Mouse (Mus musculus): ENCODE measurements around the gene Pcare.
"Not testable (repeated sequence)": the region's sequence is repeated elsewhere in the genome, so short reads cannot be mapped to it uniquely, and the experiment has no call there.

The Pcare gene

DNA sequence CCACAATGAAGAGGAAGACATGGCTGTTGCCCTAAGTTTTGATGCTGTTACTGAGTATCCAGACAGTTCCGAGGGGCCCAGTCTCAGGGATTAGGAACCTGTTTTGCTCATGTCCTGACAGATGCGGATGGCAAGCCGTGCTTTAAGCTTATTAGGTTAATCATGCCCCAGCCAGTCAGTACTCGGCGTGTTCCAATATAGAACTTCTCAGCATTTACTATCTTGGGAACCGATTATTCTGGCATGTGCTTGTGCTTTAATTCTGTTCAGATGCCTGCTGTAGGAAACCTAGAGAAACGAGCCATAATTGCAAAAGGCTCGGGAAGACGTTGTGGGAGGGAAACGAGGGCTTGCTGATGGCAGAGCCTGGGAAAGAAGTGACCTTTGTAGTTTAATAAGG, at the start of gene Pcare:
Pcare (minus strand) TSS at position 64 of the 400 bp plus-strand sequence.
- no peak for DNase-seq (ENCODE audit: low read depth, low spot score)

DNA sequence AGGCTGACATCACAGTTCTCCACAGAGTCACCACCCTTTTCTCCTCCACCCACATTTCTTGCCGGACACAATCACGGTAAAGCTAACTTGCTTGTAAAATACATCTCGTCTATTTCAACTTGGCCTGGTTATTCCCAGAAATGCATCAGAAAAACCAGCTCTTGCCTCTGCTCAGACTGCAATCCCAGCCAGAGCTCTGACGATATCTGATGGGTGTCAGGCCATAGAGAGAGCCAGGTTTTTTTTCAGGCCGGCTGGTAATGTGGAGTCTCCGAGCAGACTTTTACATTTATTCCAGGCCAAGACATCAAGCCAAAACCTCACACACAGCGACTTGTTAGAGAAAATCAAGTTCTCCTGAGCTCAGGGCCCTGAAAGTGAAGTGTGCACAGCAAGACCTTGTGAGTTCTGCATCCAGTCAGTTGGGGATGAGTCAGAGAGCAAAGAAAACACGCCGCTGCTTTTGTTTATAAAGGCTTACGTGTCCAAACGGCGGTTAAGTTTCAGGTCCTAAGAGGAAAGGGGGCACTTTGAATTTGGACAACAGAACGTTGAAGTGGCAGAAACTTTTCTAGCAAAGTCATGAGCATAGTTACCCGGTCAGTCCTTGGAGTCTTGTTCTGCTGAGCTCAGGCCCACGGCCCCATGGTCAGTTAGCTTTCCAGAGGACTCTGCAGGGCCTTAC, 43.0 kb upstream of the Pcare start:
- no peak for DNase-seq (ENCODE audit: low read depth, low spot score)

DNA sequence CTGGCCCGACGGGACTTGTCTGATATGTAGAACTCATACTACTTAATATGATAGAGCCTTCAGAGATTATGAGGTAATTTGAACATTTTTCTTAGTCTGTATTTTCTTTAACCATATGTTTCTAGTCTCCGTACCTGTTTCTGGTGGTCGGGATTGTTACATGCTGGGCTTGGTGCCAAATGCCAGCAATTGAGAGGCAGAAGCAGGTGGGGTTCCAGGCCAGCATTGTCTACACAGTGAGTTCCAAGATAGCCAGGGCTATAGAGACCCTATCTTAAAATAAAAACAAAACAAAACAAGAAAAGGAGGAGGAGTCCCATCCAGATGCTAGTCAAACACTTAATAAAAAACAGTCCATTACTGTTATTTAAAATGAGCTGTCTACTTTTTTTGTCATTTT, 38.9 kb upstream of the Pcare start:
- DNase-seq (ENCODE audit: low read depth, low spot score): no peak

DNA sequence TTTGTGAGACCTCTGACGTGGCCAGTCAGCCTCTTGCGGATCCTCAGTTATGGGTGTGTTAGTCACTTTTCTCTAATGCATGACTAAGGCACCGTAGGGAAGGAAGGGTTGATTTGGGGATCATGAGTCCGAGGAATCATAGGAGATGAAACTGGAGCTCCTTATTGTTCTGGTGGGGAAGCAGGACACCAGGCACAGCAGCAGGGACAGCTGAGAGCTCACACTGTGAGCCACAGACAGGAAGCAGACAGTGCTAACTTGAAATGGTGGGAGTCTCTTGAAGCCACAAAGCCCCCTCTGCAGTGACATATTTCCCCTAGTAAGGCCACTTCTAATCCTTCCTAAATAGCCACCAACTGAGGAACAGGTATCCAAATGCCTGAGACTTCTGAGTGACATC, 38.4 kb upstream of the Pcare start:
- no peak for DNase-seq (ENCODE audit: low read depth, low spot score)

DNA sequence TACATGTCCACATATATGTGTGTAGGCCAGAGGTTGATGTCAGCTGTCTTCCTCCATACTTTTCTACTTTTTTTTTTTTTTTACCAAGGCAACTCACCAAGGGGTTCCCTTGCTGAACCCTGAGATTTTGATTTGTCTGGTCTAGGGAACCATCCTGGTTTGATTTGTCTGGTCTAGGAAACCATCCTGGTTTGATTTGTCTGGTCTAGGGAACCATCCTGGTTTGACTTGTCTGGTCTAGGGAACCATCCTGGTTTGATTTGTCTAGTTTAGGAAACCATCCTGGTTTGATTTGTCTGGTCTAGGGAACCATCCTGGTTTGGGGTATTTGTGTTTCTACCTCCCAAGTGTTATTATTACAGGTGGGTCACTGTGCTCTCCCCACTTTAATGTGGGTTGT, 33.8 kb upstream of the Pcare start:
- no peak for DNase-seq (ENCODE audit: low read depth, low spot score)

DNA sequence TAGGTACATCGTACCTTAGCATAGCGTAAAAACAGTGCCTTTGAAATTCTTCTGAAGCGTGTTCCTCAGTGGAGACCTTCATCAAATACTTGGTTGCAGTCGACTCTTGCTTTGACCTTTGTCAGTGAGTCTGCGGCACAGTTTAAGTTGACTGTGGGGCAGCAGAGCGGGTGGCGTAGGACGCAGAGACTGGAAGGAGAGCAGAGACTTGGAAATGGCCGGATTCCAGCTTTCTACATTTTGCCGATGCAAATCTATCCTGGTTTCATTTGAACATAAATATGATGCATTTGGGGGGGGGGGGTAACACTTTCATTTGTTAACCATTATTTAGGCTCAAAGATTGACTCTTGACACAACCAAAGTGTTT, 30.7 kb upstream of the Pcare start:
- DNase-seq (ENCODE audit: low read depth, low spot score): no peak

DNA sequence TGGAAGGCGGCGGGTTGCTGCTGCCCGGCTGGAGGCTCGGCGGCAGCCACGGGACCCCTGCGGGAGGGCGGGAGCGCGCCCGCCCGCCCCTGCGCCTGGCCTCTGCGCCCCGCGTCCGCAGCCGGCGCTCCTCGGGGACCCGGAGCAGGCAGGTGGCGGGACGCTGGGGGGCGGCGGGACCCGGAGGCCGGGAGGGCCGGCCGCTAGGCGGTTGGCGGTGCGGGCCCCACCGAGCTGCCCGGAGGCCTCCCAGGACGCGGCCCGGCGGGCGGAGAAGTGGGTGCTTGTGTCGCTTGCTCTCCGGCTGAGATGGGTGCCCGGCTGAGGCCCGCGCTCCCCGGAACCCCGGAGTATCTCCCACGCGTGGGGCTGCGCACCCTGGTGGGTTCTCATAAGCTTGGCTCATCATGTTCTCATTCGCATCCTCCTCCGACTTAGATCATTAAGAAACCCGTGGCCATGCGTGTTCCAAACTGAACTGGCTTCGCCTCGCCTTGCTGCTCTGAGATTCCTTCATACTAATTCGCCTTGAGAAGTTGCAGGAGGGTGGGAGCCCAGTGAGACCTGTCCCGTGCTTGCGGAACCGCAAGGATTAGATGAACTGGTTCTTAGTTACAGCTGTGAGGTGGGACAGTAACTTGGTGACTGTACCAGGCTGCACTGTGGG, 30.1 kb upstream of the Pcare start:
- DNase-seq (ENCODE audit: low read depth, low spot score): no peak

DNA sequence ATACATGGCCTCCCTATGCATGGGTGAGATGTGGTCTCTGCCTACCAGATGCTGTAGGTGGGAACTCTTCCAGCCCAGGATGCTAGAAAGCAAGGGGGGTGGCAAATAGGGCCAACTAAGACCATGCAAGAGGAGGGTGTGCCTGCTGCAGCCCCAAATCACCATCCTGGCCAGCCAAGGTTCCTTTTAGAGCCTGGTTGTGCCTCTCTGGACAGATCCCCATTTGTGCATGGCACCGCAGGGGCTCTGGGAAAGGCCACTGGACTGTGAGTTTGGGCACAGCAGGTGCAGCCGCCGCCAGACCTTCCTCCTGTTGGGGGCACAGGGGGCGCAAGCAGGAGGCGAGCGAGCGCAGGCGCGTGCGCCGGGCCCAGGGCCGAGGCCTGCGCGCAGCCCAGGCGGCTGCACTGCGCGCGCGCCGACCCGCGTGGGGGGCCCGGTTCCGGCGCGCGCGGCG, 29.6 kb upstream of the Pcare start:
- DNase-seq (ENCODE audit: low read depth, low spot score): no peak

DNA sequence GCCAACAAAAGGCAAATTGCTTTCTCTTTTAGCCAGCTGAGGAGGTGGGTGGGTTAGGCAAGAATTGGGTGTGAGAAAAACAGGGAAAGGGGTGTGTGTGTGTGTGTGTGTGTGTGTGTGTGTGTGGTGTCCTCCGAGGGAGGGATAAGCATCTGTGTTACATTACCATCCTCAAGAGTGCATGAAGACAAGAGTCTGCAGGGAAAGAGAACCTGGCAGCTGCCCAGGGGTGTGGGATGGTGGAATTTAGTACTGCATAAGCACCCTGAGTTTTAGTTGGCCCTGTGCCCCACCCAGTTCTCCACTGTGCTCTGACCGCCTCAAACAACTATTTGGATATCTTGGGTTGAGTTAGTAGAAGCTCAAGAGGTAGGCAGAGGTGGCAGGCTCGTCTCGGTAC, 28.3 kb upstream of the Pcare start:
- no peak for DNase-seq (ENCODE audit: low read depth, low spot score)

DNA sequence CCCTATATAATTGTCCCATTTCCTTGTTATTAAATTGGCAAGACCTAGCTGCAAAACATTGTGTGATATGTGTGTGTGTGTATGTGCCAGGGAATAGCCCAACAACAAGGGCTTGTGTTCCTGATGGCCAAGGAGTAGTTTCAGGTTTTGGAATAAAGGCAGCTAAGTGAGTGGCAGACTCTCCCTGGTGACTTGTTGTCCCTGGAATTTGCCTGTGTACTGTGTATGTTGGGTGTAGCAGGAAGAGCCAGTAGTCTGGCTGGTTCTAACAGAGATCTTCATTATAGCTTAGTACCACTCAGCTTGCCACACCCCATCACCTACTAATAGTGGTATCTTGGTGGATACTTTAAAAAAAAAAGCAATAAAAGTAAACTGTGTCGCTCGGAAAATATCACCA, 27.8 kb upstream of the Pcare start:
- no peak for DNase-seq (ENCODE audit: low read depth, low spot score)

DNA sequence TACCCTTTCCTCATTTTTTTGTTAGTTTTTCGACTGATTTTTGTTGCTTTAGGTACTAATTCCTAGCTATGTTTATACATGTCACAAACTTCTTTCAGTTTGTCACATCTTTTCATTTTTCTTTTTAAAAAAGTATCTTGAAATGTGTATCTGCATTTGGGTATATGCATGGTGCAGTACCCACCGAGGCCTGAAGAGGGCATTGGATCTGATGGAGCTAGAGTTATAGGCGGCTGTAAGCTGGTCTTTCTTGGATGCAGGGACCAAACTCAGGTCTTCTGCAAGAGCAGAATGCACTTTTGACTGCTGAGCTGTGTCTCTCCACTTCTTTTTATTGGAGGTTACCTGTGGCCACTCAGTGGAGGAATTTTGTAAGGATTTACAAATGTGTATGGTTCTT, 26.0 kb upstream of the Pcare start:
- no peak for DNase-seq (ENCODE audit: low read depth, low spot score)

DNA sequence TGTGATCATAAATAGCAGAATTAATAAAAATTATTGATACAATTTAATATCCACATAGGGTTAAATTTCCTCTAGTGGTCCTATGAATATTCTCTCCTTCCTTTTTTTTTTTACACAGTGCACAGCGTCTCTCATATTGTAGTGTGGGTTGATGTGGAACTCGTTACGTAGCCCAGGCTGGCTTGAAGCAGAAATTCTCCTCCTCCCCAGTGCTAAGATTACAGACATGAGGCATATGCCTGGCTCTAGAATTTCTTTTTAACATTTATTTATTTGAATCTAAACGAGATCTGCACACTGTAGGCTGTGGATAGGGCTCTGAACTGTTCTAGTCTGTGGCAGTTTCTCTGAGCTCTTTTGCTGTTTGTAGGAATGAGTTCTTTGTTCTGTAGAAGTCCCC, 22.6 kb upstream of the Pcare start:
- DNase-seq (ENCODE audit: low read depth, low spot score): no peak

DNA sequence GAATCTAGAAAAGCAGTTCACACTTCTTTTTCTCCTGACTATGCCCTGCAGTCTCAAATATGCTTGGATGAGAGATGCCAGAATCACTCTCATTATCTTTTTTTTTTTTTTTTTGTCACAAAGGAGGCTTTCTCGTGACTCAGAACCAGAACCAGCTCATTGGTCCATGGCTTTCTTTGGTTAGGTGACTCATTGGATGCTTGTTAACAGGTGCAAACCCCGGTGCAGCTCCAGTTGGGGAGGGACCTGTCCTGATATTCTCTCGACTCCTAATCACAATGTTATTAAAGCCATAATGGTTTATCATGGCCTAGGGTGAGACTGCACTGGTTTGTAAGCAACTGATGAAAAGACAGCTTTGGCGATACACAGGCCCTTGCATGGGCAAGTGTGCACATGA, 21.5 kb upstream of the Pcare start:
- DNase-seq (ENCODE audit: low read depth, low spot score): no peak

DNA sequence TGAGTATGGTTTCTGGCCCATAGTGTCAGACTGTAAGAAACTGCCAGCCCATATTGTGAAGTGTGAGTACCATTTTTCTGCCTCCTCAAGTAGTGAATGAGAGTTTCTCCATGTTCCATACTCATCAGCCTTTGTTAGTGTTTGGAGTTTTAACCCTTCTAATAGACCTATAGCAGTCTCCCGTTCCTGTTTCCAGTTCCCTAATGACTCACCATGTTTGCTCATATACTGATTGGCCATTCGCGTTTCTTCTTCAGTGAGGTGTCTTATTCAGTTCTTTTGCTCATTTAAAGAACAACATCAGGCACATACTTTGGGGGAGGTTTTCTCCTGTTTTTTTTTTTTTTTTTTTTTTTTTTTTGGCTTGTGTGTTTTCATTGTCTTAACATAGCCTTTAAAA, 18.0 kb upstream of the Pcare start:
- no peak for DNase-seq (ENCODE audit: low read depth, low spot score)

DNA sequence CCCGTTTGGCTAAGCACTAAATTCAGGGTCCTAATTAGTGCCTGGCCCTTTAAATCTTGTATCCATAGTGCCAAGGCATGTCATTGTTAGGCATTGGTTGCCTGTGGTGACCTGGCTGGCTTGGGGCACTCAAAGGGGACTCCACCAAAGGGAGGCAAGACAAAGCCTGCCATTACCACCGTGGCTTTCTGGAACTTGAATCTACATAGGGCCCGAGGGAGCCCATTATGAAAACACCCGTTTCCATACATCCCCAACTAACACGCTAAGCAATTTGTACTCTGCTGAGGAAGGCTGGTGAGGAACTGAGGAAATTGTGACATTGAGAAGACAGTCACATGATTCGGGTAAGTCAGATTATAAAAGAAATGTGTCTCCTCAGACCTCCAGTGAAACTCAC, 16.9 kb upstream of the Pcare start:
- no peak for DNase-seq (ENCODE audit: low read depth, low spot score)

DNA sequence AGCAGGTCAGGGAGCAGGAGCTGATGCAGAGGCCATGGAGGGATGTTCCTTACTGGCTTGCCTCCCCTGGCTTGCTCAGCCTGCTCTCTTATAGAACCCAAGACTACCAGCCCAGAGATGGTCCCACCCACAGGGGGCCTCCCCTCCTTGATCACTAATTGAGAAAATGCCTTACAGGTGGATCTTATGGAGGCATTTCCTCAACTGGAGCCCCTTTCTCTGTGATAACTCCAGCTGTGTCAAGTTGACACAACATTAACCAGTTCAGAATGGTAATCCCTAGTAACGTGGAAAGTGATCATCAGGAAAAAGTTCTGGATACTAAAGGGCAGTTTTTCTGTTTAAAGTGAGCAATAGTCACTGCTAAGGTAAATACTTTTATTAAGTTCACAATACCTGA, 15.5 kb upstream of the Pcare start, which contains the start of gene Clip4:
Clip4 (plus strand) TSS at position 301 of the 400 bp plus-strand sequence.
- DNase-seq (ENCODE audit: low read depth, low spot score): not testable (repeated sequence)

DNA sequence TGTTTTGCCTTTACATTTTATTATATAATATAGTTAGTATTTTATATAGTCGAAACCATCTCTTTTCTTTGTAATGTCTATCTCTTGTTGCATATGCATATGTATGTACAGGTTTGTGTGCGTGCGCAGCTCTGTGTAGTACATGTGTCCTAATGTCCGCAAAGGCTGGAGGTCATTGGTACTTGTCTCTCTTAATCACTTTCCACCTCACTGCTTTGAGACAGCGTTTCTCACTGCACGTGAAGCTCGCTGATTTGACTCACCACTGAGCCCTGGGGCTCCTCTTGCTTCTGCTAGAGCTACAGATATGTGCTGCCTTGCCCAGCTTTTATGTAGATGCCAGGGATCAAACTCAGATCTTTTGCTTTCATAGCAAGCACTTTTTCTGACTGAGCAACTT, 7.8 kb upstream of the Pcare start:
- DNase-seq (ENCODE audit: low read depth, low spot score): no peak

DNA sequence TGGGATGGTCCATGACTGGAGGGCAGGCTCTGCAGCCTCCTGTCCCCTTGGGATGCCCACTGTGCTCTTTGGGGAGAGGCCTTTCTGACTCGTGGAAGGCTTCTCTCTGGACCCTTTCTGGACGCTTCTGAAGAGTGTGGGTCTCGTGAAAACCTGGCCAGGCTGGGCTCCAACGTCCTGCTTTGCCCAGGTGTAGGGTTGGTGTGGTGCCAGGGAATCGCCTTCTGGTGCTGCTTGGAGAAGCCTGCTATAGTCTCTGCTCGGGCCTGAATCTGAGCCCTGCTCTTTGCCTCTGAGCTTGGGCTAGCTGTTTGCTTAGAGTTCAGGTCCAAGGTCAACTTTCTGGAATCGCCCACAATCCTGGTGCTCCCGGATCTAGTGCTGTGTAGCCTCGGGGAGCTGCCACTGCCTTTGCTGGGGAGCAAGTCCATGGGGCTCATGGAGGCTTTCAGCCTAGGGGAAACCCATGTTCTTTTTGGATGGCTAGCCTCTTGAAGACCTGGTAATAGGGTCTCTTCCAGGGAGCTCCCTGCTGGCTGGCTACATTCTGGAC, 3.0 kb downstream of the Pcare start:
- DNase-seq (ENCODE audit: low read depth, low spot score): no peak

DNA sequence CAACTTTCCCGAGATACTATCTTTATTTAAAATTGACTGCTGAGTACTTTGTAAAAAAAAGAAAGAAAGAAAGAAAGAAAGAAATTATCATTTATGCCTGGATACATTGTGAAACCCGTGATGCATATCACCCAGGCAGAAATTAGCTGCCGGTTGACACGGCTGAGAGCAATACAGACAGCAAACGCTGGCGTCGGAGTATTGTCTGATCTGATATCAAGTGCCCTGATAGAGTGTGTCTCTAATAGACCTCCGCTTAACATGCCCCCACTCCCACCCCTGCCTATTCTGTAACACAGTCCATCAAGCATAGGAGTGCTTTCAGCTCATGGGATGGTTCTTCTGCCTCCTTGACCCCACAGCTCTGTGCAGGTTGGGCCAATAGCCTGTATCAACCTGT, 5.1 kb downstream of the Pcare start:
- no peak for DNase-seq (ENCODE audit: low read depth, low spot score)

DNA sequence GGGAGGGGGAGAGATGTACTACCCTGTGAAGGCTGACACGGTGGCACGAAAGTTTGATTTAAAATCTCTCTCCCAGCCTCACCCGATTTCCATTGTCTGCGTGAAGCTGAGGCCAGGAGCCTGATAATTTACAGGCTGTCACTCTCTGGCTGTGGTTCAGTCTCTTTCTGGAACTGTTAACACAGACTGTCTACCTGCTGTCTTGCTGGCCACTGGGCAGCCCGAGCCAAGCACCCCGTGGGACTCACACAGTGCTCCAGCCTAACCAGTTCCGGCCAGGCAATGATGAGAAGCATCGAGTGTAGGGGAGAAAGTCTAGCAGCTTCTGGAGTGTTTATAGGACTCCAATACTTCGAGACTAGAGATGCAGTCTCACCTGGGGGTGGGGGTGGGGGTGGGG, 6.6 kb downstream of the Pcare start:
- DNase-seq (ENCODE audit: low read depth, low spot score): no peak

DNA sequence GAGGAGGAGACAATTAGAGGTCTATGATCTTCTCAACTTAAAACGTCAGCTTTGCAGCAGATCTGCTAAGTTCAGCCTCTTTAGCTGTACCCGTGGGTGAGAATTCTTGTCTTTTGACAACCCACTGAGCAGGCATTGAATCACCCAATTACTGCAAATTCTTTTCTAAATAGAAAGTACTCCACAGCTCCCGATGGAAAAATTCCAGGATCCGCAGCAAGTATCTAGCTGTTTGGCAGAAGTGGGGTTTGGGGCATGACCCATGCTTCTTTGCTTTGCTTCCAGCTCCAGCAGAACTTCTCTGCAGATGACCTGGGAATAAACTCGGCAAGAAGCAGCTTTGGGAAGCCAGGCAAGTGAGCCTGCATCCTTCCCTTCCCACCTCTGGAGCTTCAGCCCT, 9.8 kb downstream of the Pcare start:
- no peak for DNase-seq (ENCODE audit: low read depth, low spot score)

DNA sequence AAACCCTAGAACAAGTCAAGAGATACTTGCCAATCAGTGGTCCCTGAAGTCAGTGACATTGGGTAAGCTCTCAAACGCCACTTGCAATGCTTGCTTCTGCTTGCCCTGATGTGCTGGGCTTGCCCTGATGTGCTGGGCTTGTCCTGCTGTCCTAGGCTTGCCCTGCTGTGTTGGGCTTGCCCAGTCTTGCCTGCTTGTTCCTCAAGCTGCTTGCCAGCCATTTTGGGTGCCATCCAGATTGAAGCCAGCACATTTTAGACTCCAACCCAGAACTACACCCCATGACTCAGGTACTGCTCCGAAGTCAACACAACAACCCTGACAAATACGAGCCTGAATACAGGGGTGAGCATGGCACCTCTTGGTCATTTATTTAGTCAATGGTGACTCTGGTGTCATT, 10.5 kb downstream of the Pcare start:
- DNase-seq (ENCODE audit: low read depth, low spot score): no peak

DNA sequence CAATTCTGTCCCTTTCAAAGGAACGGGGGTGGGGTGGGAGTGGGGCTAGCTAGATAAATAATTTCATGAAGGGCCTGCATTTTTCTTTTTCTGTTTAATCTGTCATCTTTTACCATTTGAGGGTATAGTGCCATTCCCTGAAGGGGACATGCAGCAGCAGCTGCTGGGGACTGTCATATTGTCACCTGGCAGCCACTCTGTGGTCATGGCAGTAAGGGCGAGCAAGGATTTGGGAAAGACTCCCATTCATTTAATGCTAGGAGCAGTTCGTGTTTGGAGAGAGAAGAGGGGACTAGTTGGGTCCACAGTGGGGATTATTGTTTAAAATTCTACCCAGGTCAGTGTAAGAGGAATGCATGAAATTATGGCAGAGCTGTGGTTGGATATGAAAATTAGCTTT, 16.3 kb downstream of the Pcare start:
- no peak for DNase-seq (ENCODE audit: low read depth, low spot score)
